Mouse (Mus musculus): Measurements from ENCODE around the gene Tbxas1. TPM values are rescaled to one million over a fixed set of nuclear protein-coding genes. Genes with fewer than 3 reads are reported as not detected.

Gene Tbxas1
- polyA plus RNA-seq, 1 experiment from 2014 or later: 2.0 TPM

DNA sequence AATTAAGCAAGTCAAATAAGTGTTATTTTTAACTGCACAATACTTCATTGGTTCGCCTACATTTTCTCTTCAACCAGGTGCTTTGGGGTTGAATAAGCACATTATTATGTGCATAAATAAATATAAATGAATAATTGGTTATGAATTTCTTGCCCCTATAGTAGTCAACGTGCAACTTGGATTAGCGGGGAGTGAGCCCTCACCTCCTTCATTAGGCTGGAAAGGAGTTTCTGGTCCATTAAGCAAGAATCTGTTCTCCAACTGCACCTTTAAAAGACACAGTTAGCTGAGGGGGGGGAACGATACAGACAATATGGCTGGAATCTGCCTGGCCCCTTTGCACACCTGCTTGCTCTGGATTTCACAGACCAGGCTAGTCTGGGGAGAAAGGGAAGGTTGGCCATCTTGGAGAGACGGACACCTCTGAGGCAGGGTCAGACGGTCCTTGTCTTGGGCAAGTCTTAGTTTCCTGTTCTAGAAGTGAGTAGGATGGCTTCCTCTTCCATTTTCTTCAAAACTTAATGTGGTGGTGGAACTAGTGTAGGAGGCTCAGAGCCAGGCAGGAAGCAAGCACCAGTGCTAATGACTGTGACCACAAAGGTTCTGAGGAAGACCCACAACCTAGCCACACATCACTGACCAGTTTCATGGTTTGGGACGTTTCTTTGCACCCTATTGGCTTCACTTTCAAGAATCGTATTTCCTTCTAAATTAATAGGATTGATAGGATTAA is 99.5 kb downstream of the Tbxas1 start:
- Histone ChIP-seq H3K36me3 (ENCODE audit: control insufficient read depth, insufficient read depth, low read length) (no peaks in the 10 kb centered on the region), H3K4me1 (replicated peaks; ENCODE audit: control insufficient read depth, insufficient read depth) (no peaks in the 10 kb centered on the region), H3K9me3 (ENCODE audit: control insufficient read depth, low read length) (no peaks in the 10 kb centered on the region), H3K4me3 (ENCODE audit: low read depth, low read length) (no peak overlapping the region), H3K4me2 (replicated peaks; ENCODE audit: low read depth) (no peak overlapping the region), H3K27me3 (ENCODE audit: control insufficient read depth, insufficient read depth, low read length) (no peaks in the 10 kb centered on the region), H3K27ac (replicated peaks) (no peak overlapping the region), H3K9ac (ENCODE audit: low read length) (no peak overlapping the region)
- DNase-seq (ENCODE audit: low spot score) (no peak), ATAC-seq (ENCODE audit: low FRiP score, low TSS enrichment) (no peak)
- TF ChIP-seq CTCF (IDR thresholded peaks at IDR 0.05; ENCODE audit: low read depth): no peak
- no peak for TF ChIP-seq EP300 (optimal IDR thresholded peaks at IDR 0.05)
- WGBS: 88% methylated on average over 8 of the region's 8 CpGs

DNA sequence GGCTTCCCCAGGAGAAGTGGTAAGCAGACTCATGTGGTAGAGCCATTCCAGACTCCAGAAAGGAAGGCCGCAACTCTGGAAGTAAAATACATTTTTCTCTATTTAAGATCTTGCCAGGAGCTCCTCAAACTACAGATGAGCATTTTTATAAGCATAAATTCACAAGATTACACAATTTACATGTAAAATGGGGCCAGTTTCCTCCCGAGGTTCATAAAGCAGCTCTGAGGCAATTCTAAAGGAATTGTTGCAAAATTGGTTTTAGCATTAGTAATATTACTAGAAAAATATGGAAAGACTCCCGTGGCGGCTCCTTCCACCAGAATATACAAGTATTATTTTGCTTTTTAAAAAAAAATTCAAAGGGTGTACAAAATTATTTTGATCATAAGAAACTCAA is 100.7 kb downstream of the Tbxas1 start:
- no peak overlapping the region for H3K9ac ChIP-seq (ENCODE audit: low read length)
- H3K27ac ChIP-seq (replicated peaks): no peak overlapping the region
- no peak for TF ChIP-seq CTCF (IDR thresholded peaks at IDR 0.05; ENCODE audit: low read depth)
- TF ChIP-seq EP300 (optimal IDR thresholded peaks at IDR 0.05): no peak
- no peaks in the 10 kb centered on the region for H3K27me3 ChIP-seq (ENCODE audit: control insufficient read depth, insufficient read depth, low read length)
- H3K4me1 ChIP-seq (replicated peaks; ENCODE audit: control insufficient read depth, insufficient read depth): no peaks in the 10 kb centered on the region
- no peaks in the 10 kb centered on the region for H3K9me3 ChIP-seq (ENCODE audit: control insufficient read depth, low read length)
- no peak overlapping the region for H3K4me2 ChIP-seq (replicated peaks; ENCODE audit: low read depth)
- 68% methylated on average over 4 of the region's 4 CpGs for WGBS
- no peak for DNase-seq (ENCODE audit: low spot score)
- no peak overlapping the region for H3K4me3 ChIP-seq (ENCODE audit: low read depth, low read length)
- no peak for ATAC-seq (ENCODE audit: low FRiP score, low TSS enrichment)
- H3K36me3 ChIP-seq (ENCODE audit: control insufficient read depth, insufficient read depth, low read length): no peaks in the 10 kb centered on the region

DNA sequence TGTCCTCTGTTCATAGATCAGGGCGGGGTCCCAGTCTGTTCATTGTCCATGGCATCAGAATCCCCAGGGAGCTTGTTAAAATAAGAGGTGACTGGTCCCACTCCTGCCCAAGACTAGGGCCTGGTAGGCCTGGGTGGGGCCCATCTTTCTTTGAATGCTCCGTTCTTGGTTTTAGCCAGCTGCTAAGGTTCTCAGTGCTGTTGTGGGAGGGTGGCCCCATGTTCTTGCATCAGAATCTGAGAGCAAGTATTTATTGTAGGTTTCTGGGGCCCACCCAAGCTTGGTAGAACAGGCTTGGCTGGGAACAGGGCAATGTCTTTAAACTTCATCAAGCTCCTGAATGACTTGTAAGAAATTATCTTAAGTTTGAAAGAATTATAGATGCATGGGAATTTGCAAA is 101.2 kb downstream of the Tbxas1 start:
- H3K4me3 ChIP-seq (ENCODE audit: low read depth, low read length): no peak overlapping the region

DNA sequence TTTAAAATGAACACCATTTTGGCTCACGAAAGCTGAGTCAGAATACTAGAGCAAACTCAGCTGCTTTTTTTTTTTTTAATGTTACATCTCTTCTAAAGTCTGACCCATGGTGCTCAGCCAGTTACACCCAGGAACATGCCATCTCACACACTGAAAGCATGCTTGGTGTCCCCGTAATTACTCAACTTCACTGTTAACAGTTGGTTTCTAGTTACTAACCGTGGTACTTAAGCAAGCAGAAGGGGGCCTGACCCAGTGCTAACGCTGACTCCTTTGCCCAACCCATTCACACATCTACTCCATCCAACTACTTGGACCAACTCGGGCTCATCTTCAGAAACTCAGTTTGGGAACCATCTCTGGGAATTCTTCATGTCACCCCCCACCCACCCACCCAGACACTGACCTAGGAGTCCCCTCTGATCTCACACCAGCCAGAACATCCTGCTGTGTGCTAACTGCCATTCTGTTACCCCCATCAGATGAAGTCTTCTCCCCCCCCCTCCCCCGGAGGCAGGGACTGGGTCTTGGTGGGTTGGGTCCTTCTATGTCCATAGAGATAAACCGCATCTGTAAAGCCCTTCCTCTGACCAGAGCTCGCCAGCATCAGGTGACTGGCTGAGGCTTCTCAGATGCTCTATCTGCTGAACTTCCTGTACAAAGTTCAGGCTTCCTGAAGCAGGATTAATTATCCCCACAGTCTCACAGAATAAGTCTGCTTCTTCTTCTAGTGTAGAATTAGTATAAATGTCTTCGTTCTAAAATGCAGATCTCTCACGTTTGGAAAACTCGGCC is 105.9 kb downstream of the Tbxas1 start:
- TF ChIP-seq EP300 (optimal IDR thresholded peaks at IDR 0.05): no peak
- no peak for TF ChIP-seq CTCF (IDR thresholded peaks at IDR 0.05; ENCODE audit: low read depth)
- Histone ChIP-seq H3K4me1 (replicated peaks; ENCODE audit: control insufficient read depth, insufficient read depth) (no peaks in the 10 kb centered on the region), H3K27ac (replicated peaks) (no peak overlapping the region), H3K4me3 (ENCODE audit: low read depth, low read length) (no peak overlapping the region), H3K9ac (ENCODE audit: low read length) (no peak overlapping the region), H3K4me2 (replicated peaks; ENCODE audit: low read depth) (no peak overlapping the region), H3K36me3 (ENCODE audit: control insufficient read depth, insufficient read depth, low read length) (no peaks in the 10 kb centered on the region), H3K9me3 (ENCODE audit: control insufficient read depth, low read length) (no peaks in the 10 kb centered on the region), H3K27me3 (ENCODE audit: control insufficient read depth, insufficient read depth, low read length) (no peaks in the 10 kb centered on the region)
- WGBS: 71% methylated on average over 11 of the region's 11 CpGs
- ATAC-seq (ENCODE audit: low FRiP score, low TSS enrichment): no peak
- no peak for DNase-seq (ENCODE audit: low spot score)

More for the DNA sequence above, 101.2 kb downstream of the Tbxas1 start:
- H3K4me2 ChIP-seq (replicated peaks; ENCODE audit: low read depth): no peak overlapping the region
- no peak for DNase-seq (ENCODE audit: low spot score)
- H3K27ac ChIP-seq (replicated peaks): 0 out of 2 replicates have a peak overlapping the region, but pooled peaks have one; percentile 18
- ATAC-seq (ENCODE audit: low FRiP score, low TSS enrichment): peak; percentile 59; the same call in 1 of the 2 replicates
- 66% methylated on average over 2 of the region's 2 CpGs for WGBS
- H3K27me3 ChIP-seq (ENCODE audit: control insufficient read depth, insufficient read depth, low read length): no peaks in the 10 kb centered on the region
- no peaks in the 10 kb centered on the region for H3K4me1 ChIP-seq (replicated peaks; ENCODE audit: control insufficient read depth, insufficient read depth)
- no peaks in the 10 kb centered on the region for H3K36me3 ChIP-seq (ENCODE audit: control insufficient read depth, insufficient read depth, low read length)
- no peaks in the 10 kb centered on the region for H3K9me3 ChIP-seq (ENCODE audit: control insufficient read depth, low read length)
- TF ChIP-seq CTCF (IDR thresholded peaks at IDR 0.05; ENCODE audit: low read depth) (no peak), EP300 (optimal IDR thresholded peaks at IDR 0.05) (no peak)
- no peak overlapping the region for H3K9ac ChIP-seq (ENCODE audit: low read length)

DNA sequence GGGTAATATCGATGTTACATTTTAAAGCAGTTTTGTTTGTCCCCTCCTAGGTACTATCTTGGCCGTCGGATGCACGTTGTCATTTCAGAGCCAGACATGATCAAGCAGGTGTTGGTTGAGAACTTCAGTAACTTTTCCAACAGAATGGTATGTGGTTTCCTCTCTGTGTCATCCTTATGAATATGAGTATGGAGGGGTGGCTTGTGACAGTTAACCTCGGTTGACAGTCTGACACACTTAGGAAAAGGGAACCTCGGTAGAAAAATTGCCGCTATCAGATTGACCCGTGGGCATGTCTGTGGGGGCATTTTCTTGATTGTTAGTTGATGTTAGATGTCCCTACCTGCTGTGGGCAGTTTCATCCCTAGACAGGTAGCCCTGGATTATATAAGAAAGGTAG is 106.9 kb downstream of the Tbxas1 start:
- no peaks in the 10 kb centered on the region for H3K9me3 ChIP-seq (ENCODE audit: control insufficient read depth, low read length)
- no peak overlapping the region for H3K4me2 ChIP-seq (replicated peaks; ENCODE audit: low read depth)
- no peaks in the 10 kb centered on the region for H3K36me3 ChIP-seq (ENCODE audit: control insufficient read depth, insufficient read depth, low read length)
- TF ChIP-seq CTCF (IDR thresholded peaks at IDR 0.05; ENCODE audit: low read depth): no peak
- ATAC-seq (ENCODE audit: low FRiP score, low TSS enrichment): no peak
- no peak overlapping the region for H3K9ac ChIP-seq (ENCODE audit: low read length)
- no peaks in the 10 kb centered on the region for H3K4me1 ChIP-seq (replicated peaks; ENCODE audit: control insufficient read depth, insufficient read depth)
- WGBS: 90% methylated on average over 8 of the region's 8 CpGs
- no peak for DNase-seq (ENCODE audit: low spot score)
- H3K4me3 ChIP-seq (ENCODE audit: low read depth, low read length): no peak overlapping the region
- H3K27ac ChIP-seq (replicated peaks): no peak overlapping the region
- H3K27me3 ChIP-seq (ENCODE audit: control insufficient read depth, insufficient read depth, low read length): no peaks in the 10 kb centered on the region

DNA sequence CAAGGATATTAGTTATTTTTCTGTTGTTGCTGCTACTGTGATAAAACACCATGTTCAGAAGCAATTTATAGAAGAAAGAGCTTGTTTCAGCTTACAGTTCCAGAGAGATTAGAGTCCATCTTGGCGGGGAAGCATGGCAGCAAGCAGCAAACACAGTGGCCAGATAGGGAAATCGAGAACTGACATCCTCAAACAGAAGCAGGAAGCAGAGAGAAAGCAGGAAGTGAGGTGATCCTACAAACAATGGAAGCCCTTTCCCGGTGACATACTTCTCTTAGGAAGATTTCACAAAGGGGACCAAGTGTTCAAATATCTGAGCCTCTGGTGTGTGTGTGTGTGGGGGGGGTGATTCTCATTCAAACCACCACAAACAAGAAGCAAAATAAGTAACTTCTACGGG is 107.5 kb downstream of the Tbxas1 start:
- TF ChIP-seq EP300 (optimal IDR thresholded peaks at IDR 0.05) (no peak), CTCF (IDR thresholded peaks at IDR 0.05; ENCODE audit: low read depth) (no peak)
- no peak for ATAC-seq (ENCODE audit: low FRiP score, low TSS enrichment)
- Histone ChIP-seq H3K9me3 (ENCODE audit: control insufficient read depth, low read length) (no peaks in the 10 kb centered on the region), H3K4me1 (replicated peaks; ENCODE audit: control insufficient read depth, insufficient read depth) (no peaks in the 10 kb centered on the region), H3K4me2 (replicated peaks; ENCODE audit: low read depth) (no peak overlapping the region), H3K9ac (ENCODE audit: low read length) (no peak overlapping the region), H3K4me3 (ENCODE audit: low read depth, low read length) (no peak overlapping the region), H3K27ac (replicated peaks) (no peak overlapping the region), H3K27me3 (ENCODE audit: control insufficient read depth, insufficient read depth, low read length) (no peaks in the 10 kb centered on the region), H3K36me3 (ENCODE audit: control insufficient read depth, insufficient read depth, low read length) (no peaks in the 10 kb centered on the region)
- DNase-seq (ENCODE audit: low spot score): no peak
- 64% methylated on average over 4 of the region's 4 CpGs for WGBS
